Mouse (Mus musculus): ENCODE data around the gene Prdm8. TPM values are rescaled to one million over a fixed set of nuclear protein-coding genes. Genes with fewer than 3 reads are reported as not detected.

The Prdm8 gene
- 0.19 and 0.22 TPM in 2 replicates for polyA plus RNA-seq (2014; fragmentation: Nextera tagmentation; extraction: Ambion mirVana)

DNA sequence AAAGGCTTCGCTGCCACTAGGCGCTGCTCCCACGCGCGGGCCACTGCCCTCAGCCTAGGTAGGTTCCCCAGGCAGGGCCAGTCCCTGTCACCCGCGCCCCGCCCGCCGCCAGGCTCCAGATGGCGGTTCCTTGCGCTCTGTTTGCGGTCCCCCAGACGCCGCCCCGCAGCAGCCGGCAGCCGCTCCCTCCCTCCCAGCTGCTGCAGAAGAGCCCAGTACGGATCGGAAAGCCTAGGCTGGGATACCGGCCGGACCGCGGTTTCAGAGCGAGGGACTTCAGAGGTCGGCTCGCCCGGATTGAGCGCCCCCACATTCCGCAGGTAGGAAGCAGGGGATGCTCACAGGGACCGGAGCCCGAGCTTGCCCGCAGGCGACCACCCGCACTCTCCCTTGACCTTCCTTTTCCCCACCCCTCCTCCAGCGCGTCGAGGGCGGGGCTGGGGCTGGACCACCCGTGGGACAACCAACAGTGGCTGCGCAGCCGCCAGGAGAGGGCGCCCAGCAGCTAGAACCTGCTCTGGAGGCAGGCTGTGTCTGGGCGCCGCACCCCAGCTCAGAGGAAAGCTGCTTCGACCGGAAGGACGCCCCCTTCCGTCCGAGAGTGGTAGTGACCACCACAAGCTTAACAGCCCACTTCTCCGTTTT, at the start of gene Prdm8:
Gene Prdm8 (plus strand): TSS at position 19 of the 645 bp plus-strand sequence.
- Histone ChIP-seq H3K4me3 (ENCODE audit: low read depth, low read length) (peak within 1 kb of the TSS; percentile 38), H3K36me3 (ENCODE audit: control insufficient read depth, insufficient read depth, low read length) (no peaks in the 10 kb centered on the region), H3K27ac (ENCODE audit: low read depth) (no peak within 1 kb of the TSS), H3K4me2 (ENCODE audit: low read length) (peak within 1 kb of the TSS; percentile 59), H3K9ac (ENCODE audit: low read length) (peak within 1 kb of the TSS; percentile 21; the same call in 1 of the 2 replicates), H3K4me1 (replicated peaks; ENCODE audit: control insufficient read depth, insufficient read depth, low read length) (peaks cover 18% of the 10 kb centered on the region; the same call in 1 of the 2 replicates), H3K27me3 (replicated peaks; ENCODE audit: control insufficient read depth, insufficient read depth, low read length) (peaks cover 66% of the 10 kb centered on the region), H3K9me3 (ENCODE audit: control insufficient read depth, low read length) (no peaks in the 10 kb centered on the region)
- DNase-seq (ENCODE audit: low spot score) (peak; percentile 92), ATAC-seq (replicated peaks; ENCODE audit: low FRiP score, low TSS enrichment, low read depth) (peak; percentile 90)
- under 1% methylated on average over 51 of the region's 51 CpGs for WGBS

DNA sequence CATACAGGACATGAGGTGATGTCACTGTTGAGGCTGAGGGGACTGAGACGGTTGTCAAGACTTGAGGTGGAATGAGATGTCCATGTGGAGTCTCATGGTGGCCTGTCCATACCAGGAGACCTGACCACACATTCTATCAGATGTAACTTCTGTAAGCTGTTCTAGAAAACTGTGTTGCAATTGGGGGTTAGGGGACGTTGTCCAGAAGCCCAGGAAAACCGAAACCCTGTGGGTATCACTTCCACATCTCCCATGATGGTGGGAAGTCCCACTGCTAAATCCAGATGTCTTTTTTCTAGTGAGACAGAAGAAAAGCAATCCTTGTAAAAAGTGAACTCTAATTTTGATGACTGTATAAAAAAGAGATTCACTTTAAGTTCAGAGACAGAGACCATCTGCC, 39.9 kb upstream of the Prdm8 start:
- no peak for ATAC-seq (replicated peaks; ENCODE audit: low FRiP score, low TSS enrichment, low read depth)
- WGBS, result 83% methylated on average over 3 of the region's 3 CpGs

DNA sequence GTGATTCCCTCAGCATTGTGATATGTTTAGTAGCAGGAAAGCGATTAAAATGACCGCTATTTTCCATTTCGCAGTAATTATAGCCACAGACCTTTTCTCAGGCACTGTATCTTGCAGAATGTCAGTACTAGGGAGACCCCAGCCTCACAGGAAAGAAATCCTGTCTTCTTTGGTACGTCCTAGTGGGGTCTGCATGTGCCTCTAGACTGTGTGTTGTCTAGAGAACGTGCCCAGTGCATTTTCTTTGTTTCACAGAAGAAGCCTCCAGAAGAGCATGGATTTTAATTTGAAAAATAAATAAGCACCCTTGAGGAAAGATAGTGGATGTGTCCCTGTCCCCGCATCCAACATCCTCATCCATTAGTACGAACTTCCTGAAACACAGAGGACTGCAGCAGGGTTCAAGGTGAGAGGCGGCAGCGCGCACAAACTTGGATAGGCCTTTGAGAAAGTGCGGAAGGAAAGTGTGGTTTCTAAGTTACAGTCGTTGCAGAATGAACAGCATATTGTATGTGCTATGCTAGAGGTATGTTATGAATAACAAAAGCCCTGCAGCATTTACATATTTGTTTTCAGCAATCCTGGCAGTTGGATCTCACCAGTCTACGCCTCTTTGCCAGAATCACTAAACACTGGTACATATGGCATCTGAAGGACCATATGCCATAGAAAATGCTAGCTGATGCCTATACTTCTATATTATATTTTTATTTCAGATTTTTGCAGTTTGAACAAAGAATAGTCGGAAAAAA, 28.3 kb upstream of the Prdm8 start:
- Histone ChIP-seq H3K4me3 (ENCODE audit: low read depth, low read length) (no peak overlapping the region), H3K36me3 (ENCODE audit: control insufficient read depth, insufficient read depth, low read length) (no peaks in the 10 kb centered on the region), H3K27me3 (replicated peaks; ENCODE audit: control insufficient read depth, insufficient read depth, low read length) (no peaks in the 10 kb centered on the region)

More for the DNA sequence above, 39.9 kb upstream of the Prdm8 start:
- Histone ChIP-seq H3K27me3 (replicated peaks; ENCODE audit: control insufficient read depth, insufficient read depth, low read length) (no peaks in the 10 kb centered on the region), H3K4me1 (replicated peaks; ENCODE audit: control insufficient read depth, insufficient read depth, low read length) (no peaks in the 10 kb centered on the region), H3K36me3 (ENCODE audit: control insufficient read depth, insufficient read depth, low read length) (no peaks in the 10 kb centered on the region), H3K9me3 (ENCODE audit: control insufficient read depth, low read length) (no peaks in the 10 kb centered on the region), H3K4me2 (ENCODE audit: low read length) (no peak overlapping the region), H3K4me3 (ENCODE audit: low read depth, low read length) (no peak overlapping the region), H3K9ac (ENCODE audit: low read length) (no peak overlapping the region), H3K27ac (ENCODE audit: low read depth) (no peak overlapping the region)
- no peak for DNase-seq (ENCODE audit: low spot score)

DNA sequence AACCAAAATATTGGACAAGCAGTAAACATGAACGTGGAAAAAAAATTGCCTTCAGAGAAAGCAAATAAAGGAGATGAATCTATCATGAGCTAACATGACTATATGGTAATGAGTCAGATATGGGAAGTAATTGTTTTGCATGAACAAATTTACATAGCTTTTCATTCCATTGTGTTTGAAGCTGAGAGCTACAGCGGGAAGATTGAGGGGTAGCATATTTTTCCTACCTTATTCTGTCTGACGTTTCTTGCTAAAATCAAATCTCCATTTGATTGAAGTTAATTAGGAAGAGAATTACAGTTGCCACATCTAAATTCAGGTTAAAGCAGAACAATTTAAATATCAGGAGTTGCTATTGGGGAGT, 27.7 kb upstream of the Prdm8 start:
- DNase-seq (ENCODE audit: low spot score) (no peak), ATAC-seq (replicated peaks; ENCODE audit: low FRiP score, low TSS enrichment, low read depth) (no peak)
- no peak overlapping the region for H3K27ac ChIP-seq (ENCODE audit: low read depth)
- no peak overlapping the region for H3K9ac ChIP-seq (ENCODE audit: low read length)
- no peaks in the 10 kb centered on the region for H3K36me3 ChIP-seq (ENCODE audit: control insufficient read depth, insufficient read depth, low read length)
- no peaks in the 10 kb centered on the region for H3K4me1 ChIP-seq (replicated peaks; ENCODE audit: control insufficient read depth, insufficient read depth, low read length)
- H3K4me3 ChIP-seq (ENCODE audit: low read depth, low read length), result no peak overlapping the region
- 87% methylated on average over 3 of the region's 3 CpGs for WGBS
- no peaks in the 10 kb centered on the region for H3K27me3 ChIP-seq (replicated peaks; ENCODE audit: control insufficient read depth, insufficient read depth, low read length)
- no peaks in the 10 kb centered on the region for H3K9me3 ChIP-seq (ENCODE audit: control insufficient read depth, low read length)
- no peak overlapping the region for H3K4me2 ChIP-seq (ENCODE audit: low read length)

More for the DNA sequence above, 28.3 kb upstream of the Prdm8 start:
- no peak for ATAC-seq (replicated peaks; ENCODE audit: low FRiP score, low TSS enrichment, low read depth)
- Histone ChIP-seq H3K4me1 (replicated peaks; ENCODE audit: control insufficient read depth, insufficient read depth, low read length) (no peaks in the 10 kb centered on the region), H3K4me2 (ENCODE audit: low read length) (no peak overlapping the region), H3K9me3 (ENCODE audit: control insufficient read depth, low read length) (no peaks in the 10 kb centered on the region), H3K9ac (ENCODE audit: low read length) (no peak overlapping the region), H3K27ac (ENCODE audit: low read depth) (no peak overlapping the region)
- 85% methylated on average over 14 of the region's 14 CpGs for WGBS
- DNase-seq (ENCODE audit: low spot score), result no peak

DNA sequence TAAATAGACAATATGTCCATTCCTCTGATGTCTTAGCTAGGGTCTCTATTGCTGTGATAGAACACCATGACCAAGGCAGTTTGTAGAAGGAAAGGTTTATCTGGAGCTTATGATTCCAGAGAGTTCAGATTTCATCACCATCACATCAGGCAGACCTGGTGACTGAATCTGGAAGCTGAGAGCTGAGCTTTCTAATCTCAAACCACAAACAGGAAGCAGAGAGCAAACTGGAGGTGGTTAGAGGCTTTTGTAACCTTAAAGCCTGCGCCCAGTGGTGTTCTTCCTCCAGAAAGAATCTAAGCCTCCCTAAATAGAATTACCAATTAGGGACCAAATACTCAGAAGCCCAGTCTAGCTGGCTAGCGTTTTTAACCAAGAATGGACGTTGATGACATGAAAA, 20.1 kb upstream of the Prdm8 start:
- H3K27me3 ChIP-seq (replicated peaks; ENCODE audit: control insufficient read depth, insufficient read depth, low read length), result no peaks in the 10 kb centered on the region
- H3K4me1 ChIP-seq (replicated peaks; ENCODE audit: control insufficient read depth, insufficient read depth, low read length), result no peaks in the 10 kb centered on the region
- no peak overlapping the region for H3K4me2 ChIP-seq (ENCODE audit: low read length)
- H3K4me3 ChIP-seq (ENCODE audit: low read depth, low read length), result no peak overlapping the region
- ATAC-seq (replicated peaks; ENCODE audit: low FRiP score, low TSS enrichment, low read depth), result no peak
- H3K9me3 ChIP-seq (ENCODE audit: control insufficient read depth, low read length), result no peaks in the 10 kb centered on the region
- DNase-seq (ENCODE audit: low spot score), result no peak
- WGBS, result 69% methylated on average over 3 of the region's 3 CpGs
- no peak overlapping the region for H3K9ac ChIP-seq (ENCODE audit: low read length)
- no peaks in the 10 kb centered on the region for H3K36me3 ChIP-seq (ENCODE audit: control insufficient read depth, insufficient read depth, low read length)
- H3K27ac ChIP-seq (ENCODE audit: low read depth), result no peak overlapping the region

DNA sequence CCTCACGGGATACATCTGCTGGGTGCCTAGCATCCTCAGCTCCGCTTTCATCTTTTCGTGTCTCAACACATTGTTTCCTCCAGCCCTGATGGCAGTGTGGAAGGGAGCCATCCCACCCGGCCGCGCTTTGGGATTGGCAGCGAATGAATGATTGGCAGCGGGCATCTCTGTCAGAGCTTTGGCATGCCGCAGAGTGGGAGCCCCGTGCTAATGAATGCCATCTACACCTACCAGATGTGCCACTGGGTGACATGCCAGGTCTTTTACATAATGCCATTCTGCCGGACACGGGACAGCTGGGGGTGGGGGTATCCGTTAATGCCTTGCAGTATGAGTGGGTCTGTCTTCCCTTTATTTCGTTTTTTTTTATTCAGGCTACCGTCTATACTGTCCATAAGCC, 882 bp upstream of the Prdm8 start:
- no peak overlapping the region for H3K27ac ChIP-seq (ENCODE audit: low read depth)
- DNase-seq (ENCODE audit: low spot score) (peak; percentile 55), ATAC-seq (replicated peaks; ENCODE audit: low FRiP score, low TSS enrichment, low read depth) (no peak)
- H3K4me1 ChIP-seq (replicated peaks; ENCODE audit: control insufficient read depth, insufficient read depth, low read length), result peaks cover 18% of the 10 kb centered on the region; the same call in 1 of the 2 replicates
- H3K9me3 ChIP-seq (ENCODE audit: control insufficient read depth, low read length), result no peaks in the 10 kb centered on the region
- 10% methylated on average over 15 of the region's 15 CpGs for WGBS
- no peak overlapping the region for H3K4me2 ChIP-seq (ENCODE audit: low read length)
- no peak overlapping the region for H3K9ac ChIP-seq (ENCODE audit: low read length)
- H3K36me3 ChIP-seq (ENCODE audit: control insufficient read depth, insufficient read depth, low read length), result no peaks in the 10 kb centered on the region
- peaks cover 54% of the 10 kb centered on the region for H3K27me3 ChIP-seq (replicated peaks; ENCODE audit: control insufficient read depth, insufficient read depth, low read length)
- H3K4me3 ChIP-seq (ENCODE audit: low read depth, low read length), result no peak overlapping the region

DNA sequence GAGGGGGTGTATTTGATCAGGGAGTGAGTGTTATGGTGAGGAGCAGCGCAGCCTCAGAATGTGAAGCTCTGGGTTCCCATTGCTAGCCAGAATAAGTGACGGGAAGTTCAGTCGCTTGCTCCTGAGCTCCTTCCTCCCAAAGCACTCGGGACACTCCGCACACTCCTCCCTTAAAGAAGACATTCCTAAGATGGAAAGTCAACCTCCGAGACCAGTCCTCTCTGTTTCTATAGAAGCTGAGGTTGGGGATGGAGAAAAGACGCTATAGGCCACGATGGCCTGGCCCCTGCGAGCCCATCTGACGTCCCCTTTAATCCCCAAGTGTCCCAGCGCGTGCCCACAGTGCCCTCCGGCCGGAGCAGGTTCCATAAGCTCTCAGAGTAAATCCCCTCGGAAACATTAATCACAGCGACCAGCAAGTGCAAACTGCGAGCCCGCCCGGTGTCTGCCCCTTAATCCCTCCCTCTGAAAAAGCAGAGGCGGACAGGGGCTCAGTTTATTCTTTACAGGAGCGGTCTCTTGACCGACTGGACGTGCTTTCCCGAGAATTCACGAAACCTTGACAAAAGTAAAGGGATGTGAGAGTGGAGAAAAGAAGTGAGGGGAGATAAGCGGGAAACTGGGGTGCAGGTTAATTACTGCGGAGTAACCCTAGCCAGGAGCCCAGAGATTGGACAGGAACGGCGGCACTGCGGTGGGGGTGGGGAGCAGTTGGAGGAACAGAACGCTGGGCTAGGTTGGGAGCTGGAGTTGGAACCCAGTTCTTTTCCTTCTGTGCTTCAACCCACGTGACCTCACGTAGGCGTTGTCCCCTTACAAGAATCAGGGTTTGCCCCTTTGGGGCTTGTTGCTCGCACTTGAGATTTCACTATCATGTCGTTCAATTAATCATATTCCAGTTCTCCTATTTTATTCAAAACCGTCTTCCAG, 1.6 kb downstream of the Prdm8 start:
- no peak overlapping the region for H3K9ac ChIP-seq (ENCODE audit: low read length)
- no peak overlapping the region for H3K27ac ChIP-seq (ENCODE audit: low read depth)
- ATAC-seq (replicated peaks; ENCODE audit: low FRiP score, low TSS enrichment, low read depth), result no peak
- WGBS, result under 1% methylated on average over 37 of the region's 37 CpGs
- peak overlapping the region; percentile 17; the same call in 1 of the 2 replicates for H3K4me3 ChIP-seq (ENCODE audit: low read depth, low read length)
- H3K27me3 ChIP-seq (replicated peaks; ENCODE audit: control insufficient read depth, insufficient read depth, low read length), result peaks cover 79% of the 10 kb centered on the region
- H3K4me1 ChIP-seq (replicated peaks; ENCODE audit: control insufficient read depth, insufficient read depth, low read length), result peaks cover 18% of the 10 kb centered on the region; the same call in 1 of the 2 replicates
- no peaks in the 10 kb centered on the region for H3K36me3 ChIP-seq (ENCODE audit: control insufficient read depth, insufficient read depth, low read length)
- no peaks in the 10 kb centered on the region for H3K9me3 ChIP-seq (ENCODE audit: control insufficient read depth, low read length)
- DNase-seq (ENCODE audit: low spot score), result peak; percentile 56
- peak overlapping the region; percentile 59 for H3K4me2 ChIP-seq (ENCODE audit: low read length)
